Mouse (Mus musculus): Measurements from ENCODE around the gene Sec24b.

Sec24b gene

DNA sequence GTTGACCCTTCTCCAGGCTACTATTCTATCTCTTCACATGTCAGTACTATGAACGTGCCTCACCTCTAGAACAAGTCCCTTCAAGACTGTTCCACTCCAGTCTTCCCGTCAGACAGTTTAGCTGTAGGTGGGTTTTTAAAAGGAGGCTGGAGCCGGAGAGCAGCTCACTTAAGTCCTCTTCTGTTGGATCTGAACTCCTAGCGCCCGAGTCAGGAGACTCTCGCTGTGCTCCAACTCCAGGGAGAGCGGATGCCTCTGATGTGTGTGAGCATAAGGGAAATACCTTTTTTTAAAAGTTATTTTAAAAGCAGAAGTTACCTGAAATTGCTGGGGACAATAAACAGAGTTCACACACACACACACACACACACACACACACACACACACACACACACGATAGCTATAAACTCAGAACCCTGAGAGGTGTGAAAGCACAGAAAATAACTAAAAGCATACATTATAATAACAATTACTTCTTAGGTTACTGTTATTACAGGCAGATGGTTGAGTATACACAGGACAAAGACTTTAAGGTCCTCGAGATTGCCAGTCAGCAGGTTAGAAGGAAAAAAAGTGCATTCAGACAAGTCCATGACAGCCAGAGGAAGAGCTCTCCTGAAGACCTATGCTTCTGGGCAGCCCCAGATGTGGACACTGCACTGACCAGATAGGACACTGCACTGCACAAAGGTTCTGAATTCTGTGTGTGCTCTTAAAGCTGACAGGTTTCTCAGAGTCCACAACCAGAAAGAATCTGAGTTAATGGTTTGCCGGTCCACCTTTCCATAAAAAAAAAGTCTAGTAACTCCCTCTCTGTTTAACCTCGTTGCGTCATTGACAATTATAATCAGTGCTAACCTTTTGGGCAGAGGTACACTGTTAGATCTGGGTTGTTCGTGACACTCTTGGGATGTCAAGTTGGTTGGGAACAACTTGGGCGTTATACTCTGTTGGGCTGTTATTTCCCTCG is 5.7 kb downstream of the Sec24b start:
- DNase-seq (ENCODE audit: low spot score) = no peak

DNA sequence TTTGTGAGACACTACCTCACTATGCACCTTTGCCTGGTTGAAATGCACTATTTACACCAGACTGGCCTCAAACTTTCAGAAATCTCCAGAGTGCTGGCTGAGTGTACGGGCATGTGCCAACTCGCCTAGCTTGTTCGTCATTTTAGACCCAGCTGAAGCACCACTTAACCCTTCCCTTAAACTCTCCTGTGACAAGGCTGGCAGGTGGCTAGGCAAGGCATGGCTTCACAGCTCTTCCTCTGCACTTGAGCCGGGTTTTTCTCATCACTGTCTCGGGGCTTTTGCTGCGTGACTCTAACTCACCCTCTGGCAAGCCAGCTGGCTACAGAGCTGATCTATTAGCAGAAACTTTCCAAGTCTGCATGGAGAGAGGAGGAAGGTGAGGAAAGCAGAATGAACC is 6.8 kb downstream of the Sec24b start:
- no peak for DNase-seq (ENCODE audit: low spot score)

DNA sequence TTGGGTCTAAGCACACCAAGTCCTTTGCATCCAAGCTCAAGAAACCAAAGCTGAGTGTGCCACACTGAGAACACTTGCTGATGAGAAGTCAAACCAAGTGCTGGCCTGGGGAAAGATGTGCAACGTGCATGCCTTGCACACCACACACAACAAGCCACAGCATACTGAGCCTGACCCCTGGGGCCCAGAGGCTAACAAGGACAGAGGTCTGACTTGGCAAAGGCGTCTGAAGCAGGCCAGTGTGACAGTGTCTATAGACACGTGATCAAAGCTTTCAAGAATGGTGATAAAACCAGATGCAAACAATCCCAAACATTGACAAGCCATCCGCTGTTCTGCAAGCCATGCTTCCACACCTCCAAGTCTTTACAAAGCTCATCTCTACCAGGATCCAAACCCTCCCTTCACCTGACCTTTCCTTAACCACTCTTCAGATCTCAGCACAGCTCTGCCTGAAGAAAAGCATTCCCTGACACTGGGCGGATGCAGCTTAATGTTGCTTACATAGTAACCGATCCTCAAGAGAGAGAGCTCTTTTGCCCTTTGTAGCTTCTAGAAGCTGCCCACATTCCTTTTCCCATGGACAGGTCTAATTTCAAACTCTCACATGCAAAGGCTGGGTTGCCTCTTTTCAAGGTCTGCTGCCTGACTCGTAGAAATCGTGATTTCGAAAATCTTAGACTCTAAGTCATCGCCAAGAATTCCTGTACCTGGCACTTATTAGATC is 7.8 kb downstream of the Sec24b start:
- DNase-seq (ENCODE audit: low spot score) = no peak

DNA sequence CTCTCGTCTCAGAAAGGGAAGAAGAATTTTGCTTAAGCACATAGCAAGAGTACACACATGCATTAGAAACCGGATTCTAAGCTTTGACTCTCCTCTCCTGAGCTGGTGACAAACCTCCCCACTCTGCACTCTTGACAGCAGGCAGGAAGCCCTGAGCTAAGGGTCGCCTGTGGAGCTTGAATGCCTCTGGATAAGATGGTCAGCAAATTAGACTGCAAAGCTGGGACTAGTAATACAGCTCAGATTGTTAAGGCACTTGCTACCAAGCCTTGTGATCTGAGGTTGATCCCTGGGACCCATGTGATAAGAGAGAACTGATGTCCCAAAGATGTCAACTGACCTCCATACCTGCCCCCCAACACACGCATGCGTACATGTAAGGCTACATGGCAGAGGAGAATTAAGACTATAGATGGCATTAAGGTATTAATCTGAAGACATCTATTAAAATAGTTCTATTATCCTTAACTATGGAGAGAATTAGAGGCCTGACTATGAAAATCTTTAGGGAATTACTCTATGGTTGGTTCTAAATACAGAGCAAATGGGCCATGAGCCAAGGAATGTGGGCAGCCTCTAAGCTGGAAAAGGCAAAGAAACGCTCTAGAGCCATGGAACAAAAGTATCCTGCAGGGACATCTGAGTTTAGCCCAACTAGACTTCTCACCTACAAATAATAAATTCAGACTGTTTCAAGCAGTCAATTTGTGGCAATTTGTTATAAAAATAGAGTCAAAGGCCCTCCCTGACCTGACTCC is 8.6 kb downstream of the Sec24b start:
- DNase-seq (ENCODE audit: low spot score) = no peak

DNA sequence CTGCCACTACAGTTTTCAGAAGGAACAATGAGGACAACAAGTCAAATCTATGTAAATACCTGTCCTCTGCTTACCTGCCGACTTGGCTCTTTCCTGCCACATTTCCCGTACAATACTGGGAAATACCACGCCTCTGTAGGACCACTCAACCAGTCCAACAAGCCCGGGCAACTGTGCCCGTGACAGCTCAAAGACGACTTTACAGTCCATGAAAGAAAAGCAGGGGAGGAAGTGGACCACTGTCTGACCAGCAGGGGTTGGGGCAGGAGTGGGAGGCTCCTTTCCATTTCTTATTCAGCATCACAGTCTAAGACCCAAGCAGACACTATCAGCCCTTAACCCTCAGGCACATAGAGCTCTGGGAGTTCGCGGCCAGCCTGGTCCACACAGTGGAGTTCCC is 9.2 kb downstream of the Sec24b start:
- DNase-seq (ENCODE audit: low spot score) = no peak

DNA sequence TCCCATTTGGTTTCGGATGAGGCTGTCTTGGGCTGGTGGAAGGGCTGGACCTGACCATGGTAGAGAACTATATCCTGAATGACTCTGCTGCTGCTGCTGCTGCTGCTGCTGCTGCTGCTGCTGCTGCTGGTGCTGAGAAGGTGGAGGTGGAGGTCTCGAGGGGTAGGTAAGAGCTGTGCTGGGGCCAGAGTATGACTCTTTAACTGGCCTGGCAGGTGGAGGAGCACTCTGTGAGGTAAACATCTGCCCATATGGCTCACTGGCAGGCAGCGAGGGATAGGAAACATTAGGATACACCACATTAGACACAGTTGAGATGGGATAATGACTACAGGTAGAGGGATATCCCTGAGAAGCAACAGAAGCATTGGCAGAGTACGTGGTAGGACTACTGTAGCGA is 20.6 kb downstream of the Sec24b start:
- no peak for DNase-seq (ENCODE audit: low spot score)

DNA sequence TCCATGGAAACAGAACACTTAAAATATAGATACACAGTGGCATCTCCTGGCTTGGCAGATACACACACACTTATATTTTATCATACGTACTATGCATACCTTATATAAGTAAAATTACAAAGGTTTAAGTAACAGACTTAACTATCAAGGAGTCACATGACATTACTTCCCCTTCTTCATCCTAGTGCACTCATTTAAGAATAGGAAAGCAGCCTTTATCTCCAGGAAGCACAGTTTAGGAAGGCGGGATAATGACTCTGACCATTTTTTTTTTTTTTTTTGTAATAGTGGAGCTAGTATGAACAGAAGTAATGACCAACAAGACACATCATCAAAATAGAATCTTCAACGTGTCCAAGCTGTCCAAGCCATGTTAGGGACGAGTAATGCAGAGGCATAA is 21.3 kb downstream of the Sec24b start:
- no peak for DNase-seq (ENCODE audit: low spot score)

DNA sequence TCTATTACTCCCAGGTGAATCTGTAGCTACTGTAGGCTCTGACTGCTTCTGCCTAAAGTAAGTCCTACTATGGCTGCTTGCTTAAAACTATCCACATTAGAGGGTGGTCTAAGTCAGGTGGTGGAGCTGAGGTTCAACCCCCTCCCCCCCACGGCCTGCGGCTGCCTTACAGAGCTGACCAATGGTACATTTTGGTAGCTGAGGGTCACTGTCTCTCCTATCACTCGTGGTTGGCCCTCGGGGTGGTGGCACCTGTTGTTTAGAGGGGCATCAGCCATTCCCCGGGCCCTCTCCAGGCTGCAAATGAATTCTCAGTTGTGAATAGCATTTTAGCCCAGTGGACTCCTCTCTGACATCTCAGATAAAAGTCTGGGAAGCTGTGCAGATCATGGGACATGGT is 32.6 kb downstream of the Sec24b start:
- DNase-seq (ENCODE audit: low spot score) = no peak

DNA sequence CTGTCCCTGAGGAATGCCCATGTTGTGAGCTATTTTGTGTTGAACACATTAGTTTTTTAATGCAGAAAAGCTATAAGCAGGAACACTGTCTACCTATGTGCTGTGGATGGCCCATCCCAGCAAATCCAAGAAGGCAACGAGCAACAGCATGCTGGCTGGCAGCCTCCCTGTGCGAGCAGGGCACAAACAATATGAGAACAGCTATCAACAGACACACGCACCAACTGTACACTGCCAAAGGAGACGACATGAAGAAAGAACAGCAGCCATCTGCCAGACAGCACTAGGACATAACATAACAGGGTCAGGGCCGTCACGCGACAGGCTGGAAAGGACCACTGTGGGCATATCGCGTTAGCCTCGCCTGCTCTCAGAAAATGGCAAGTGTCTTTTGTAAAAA is 35.2 kb downstream of the Sec24b start:
- DNase-seq (ENCODE audit: low spot score) = no peak

DNA sequence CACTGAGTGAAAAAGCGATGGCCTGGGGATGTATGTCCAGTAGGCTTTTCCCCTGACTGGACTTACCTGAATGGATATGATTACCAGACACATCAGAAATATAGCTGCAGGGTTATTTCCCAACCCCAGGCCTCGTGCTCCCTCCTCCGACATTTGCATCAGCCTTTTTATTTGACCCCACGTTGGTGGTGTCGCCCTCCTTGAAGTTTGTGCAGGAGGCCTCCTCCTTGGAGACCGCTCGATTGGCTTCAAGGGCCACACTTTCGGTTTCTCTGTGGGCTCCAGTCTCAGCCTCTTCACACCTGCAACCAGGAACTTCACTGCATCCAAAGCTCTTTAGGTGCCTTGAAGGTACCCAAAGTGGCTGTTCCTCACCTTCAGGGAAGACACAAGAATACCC is 35.8 kb downstream of the Sec24b start:
- no peak for DNase-seq (ENCODE audit: low spot score)

DNA sequence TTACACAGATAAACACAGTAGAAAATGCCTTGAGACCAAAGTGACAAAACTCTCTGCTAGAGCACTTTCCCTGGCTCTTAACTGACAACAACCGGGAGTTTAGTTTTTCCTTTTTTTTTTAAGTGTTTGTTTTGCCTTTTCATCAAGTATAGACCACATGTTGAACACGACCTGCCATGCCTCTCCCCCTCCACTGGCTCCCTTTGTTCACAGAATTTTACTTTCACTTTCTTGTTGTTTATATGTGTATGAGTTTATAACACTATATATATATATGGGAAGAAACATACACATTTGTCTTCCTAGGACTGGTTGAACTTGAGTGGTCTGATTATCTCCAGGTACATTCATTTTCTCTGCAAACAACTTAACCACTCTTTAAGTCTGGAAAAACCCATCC is 48.4 kb downstream of the Sec24b start:
- no peak for DNase-seq (ENCODE audit: low spot score)

DNA sequence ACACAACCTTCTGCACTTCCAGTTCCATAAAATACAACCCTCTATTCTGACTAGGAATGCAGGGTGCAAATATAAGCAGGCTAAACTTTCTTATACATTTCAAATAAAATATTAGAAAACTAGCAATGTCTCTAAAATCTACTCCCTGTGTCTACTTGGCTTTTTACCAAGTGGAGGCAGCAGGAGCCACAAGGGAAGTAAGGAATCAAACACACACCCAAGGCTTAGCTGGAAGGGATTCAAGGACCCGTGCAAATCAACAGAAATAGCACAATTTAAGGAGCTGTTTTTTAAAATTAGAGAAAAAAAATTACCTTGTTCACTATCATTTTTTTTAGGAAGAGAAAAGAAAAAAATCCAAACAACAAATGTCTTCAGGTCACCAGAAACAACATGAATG is 50.1 kb downstream of the Sec24b start:
- no peak for DNase-seq (ENCODE audit: low spot score)

DNA sequence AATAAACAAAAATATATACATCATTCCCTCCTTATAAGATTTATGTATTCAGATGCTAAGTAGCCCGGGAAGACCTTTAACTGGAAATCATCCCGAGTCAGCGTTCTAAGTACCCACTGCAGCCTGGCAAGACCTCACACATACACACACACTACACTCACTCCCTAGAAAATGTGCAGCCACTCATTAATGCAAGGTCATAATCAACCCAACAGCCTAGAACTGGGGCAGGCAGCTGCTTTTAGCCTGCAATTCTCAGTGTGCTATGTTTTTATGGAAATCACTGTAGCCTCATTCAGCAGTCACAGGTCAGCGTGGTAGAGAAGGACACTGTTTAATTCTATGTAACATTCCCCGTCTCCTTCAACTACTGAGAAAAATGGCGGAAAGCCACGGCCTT is 55.2 kb downstream of the Sec24b start:
- DNase-seq (ENCODE audit: low spot score) = no peak

DNA sequence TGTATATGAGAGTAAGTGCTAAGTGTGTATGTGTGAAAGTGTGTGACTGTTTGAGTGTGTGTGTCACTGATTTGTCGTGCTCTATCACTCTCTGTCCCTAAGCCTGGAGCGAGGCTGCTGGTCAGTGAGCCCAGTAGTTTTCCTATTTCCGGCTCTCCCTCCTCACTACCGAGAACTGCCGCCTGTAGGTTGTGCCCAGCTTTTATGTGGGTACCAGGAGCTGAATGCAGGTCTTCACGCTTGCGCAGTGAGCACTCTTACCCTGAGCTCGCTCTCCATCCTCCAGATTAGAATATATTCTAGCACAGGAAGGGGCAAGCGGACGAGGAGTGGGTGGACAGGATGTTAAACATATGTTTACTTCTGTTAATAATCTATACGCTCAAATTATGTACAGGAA is 60.4 kb downstream of the Sec24b start:
- DNase-seq (ENCODE audit: low spot score) = no peak

DNA sequence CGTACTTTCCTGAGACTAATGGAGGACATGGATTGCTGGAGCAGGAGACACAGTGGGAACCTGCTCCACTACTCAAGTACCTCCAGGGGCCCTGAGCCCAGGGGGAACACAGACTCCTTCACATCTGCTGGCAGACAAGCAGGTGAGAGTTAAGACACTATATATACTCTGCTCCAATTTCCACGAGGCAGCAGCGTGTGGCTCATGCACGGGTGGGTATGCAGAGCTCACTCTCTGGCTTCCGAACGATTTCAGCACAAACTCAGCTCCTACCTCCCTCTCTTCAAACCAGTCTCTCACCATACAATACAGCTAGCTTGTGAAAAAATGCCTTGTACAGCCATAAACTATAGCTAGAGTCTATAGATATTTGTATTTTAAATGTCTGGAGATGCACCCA is 62.8 kb downstream of the Sec24b start:
- DNase-seq (ENCODE audit: low spot score) = no peak

DNA sequence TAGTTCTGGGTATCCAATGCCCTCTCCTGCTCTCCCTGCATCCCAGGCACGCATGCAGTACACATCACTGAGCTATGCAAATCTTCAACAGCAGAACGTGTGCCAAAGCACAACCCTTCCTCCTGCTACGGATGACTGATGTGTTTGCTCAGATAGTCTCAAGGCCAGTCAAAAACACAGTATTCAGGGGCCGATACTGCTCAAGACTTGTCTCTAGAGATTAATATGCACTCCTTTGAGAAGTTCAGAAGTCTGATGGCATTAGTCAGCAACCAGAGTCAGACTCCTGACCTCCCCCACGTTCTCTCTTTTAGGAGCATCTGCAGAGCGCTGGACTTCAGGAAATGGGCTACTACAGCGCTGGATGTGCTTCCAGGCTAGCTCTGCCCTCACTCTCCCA is 63.4 kb downstream of the Sec24b start:
- peak; percentile 14 for DNase-seq (ENCODE audit: low spot score)

DNA sequence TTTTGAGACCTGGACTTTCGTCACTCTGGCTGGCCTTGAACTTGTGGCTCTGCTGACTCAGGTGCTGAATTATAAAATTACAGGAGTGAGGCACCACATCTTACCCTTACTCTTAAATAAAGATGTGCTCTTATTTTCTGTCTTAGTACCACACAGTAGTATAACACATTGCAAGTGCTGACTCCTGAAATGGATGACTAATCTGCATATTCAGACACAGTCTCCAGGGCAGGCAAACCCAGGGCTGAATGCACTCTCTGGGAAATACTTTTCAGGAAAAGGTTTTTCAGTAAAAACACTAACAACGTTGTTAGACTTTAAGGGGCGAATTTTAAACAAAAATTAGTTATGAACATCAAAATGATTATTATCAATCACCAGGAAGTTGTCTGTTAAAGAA is 64.0 kb downstream of the Sec24b start:
- DNase-seq (ENCODE audit: low spot score) = no peak

DNA sequence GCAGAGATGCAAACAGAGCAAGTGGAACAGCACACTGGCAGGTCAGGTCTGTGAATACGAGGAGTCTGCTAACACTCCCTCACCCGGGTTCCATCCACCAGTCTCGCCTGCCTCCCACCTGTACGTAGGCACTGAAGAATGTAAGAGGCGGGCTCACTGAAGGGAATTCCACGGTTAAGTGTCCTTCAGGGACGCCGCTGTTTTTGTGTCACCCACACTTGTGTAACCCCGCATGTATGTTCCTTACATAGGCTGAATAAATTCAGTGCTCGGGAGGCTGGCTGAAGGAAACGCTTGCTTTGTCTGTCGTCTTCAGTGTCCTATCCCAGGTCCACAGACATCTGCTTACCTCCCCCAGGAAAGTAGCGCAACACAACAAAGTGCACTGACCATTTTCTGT is 74.1 kb downstream of the Sec24b start:
- no peak for DNase-seq (ENCODE audit: low spot score)

DNA sequence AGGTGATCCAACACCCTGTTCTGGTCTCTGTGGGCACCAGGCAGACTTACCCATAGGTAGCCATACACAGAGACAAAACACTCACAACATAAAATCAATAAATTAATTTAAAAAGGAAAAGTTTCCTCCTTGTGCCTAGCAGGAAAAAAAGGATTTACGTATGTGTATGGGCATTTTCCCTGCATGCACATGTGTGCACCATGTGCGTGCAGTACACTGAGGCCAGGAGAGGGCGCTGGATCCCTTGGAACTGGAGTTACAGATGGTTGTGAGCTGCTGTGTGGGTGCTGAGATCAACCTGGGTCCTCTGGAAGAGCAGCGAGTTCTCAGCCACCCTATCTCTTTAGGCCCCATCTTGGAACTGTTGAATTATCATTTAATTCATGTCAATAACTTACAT is 76.0 kb downstream of the Sec24b start:
- DNase-seq (ENCODE audit: low spot score) = no peak

DNA sequence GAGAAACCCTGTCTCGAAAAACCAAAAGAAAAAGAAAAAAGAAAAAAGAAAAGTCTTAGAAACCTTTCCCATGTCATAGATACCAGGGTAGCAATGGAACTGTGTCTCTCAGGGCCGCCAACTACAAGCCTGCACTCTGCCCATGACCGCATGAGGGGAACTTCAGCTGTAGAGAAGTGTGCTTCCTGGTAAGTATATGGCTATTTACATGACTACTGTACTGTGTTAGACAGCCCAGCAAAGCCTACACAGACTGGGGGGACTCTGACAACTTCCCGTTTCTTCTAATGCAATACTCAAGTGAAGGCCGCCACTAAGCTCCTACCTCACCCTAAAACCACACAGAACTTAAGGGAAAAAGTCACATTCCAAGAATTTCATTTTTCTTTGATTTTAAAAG is 76.6 kb downstream of the Sec24b start:
- no peak for DNase-seq (ENCODE audit: low spot score)

DNA sequence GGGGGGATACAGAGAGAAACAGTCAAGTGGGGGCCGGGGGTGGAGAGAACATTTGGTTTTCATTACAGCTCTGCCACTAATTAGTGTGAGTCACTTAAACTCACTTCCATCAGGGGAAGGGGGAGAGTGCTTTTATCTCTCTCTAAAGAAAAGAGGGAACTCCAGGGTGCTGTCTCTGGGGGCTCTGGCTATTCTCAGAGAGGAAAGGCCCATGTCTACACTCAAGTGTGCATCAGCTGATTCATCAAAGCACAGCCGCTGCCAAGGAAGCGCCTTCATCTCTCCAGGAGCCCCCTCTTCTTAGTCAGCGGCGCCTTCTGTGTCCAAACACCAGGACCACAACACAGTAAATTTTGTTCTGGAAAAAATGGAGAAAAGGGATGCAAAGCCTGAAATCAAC is 79.1 kb downstream of the Sec24b start:
- DNase-seq (ENCODE audit: low spot score) = peak; percentile 69

DNA sequence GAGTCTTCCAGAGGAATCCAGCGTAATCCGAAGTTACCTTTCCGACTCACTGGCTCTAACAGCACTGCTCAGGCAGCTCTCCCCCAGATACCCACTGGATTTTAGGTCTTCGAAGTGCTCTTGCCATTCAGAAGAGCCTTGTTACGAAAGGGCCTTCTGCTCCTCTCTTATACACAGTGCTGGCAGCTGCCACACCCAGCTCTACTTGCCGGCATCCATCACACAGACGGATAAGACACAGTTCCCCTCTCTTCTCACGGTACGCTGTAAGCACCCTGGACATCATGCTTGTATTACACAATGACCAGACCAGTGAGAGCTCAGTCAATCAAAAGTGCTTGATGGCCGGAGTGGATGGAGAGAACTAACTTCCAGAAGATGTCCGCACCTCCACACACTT is 79.6 kb downstream of the Sec24b start:
- DNase-seq (ENCODE audit: low spot score) = peak; percentile 43

DNA sequence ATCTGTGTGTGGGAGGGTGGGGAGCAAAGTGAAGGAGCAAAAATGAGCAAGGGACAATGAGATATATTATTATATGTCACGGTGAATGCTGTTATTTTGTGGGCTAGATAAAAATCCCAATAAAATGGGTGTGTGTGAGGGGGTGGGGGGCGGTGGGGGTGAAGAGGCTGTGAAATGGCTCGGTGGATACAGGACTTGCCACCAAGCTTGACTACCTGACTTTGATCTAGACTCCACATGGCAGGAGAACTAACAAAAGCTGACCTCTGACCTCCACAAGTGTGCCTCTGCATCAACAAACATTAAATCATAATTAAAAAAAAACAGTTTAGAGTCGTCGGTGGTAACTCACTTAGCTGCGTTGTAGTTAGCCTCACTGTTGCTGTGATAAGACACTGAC is 81.8 kb downstream of the Sec24b start:
- no peak for DNase-seq (ENCODE audit: low spot score)
